Mouse (Mus musculus): ENCODE results near the gene Grin2b. TPM values are rescaled to one million over a fixed set of nuclear protein-coding genes. Genes with fewer than 3 reads are reported as not detected.
A peak's percentile ranks its signal among the peaks of the same experiment; 100 is the strongest.

The Grin2b gene
- polyA plus RNA-seq, 1 experiment from 2014 or later, result 0.45 TPM

GRCm38 (mm10) chr6:136113639-136114410 lies 59.5 kb downstream of the Grin2b start:
- Histone ChIP-seq H3K9ac (replicated peaks) (no peak overlapping the region), H3K4me3 (ENCODE audit: low read depth, low read length) (no peak overlapping the region), H3K4me1 (ENCODE audit: insufficient read depth) (no peaks in the 10 kb centered on the region), H3K36me3 (replicated peaks; ENCODE audit: insufficient read depth, low read length) (no peaks in the 10 kb centered on the region), H3K9me3 (ENCODE audit: low read length) (no peaks in the 10 kb centered on the region), H3K27ac (ENCODE audit: low read depth) (no peak overlapping the region), H3K27me3 (ENCODE audit: insufficient read depth, low read length) (no peaks in the 10 kb centered on the region), H3K4me2 (ENCODE audit: low read depth, low read length) (no peak overlapping the region)
- WGBS (ENCODE audit: insufficient replicate concordance), result 64% methylated on average over 6 of the region's 6 CpGs
- DNase-seq (no peak), ATAC-seq (no peak)
- TF ChIP-seq EP300 (IDR thresholded peaks at IDR 0.05; ENCODE audit: low read depth) (no peak), CTCF (IDR thresholded peaks at IDR 0.05; ENCODE audit: low read depth) (no peak)

GRCm38 (mm10) chr6:136109172-136109571 lies 64.1 kb downstream of the Grin2b start:
- H3K4me3 ChIP-seq (ENCODE audit: low read depth, low read length), result no peak overlapping the region
- 72% methylated on average over 6 of the region's 6 CpGs for WGBS (ENCODE audit: insufficient replicate concordance)
- ATAC-seq, result no peak

GRCm38 (mm10) chr6:136108466-136108865 lies 64.8 kb downstream of the Grin2b start:
- DNase-seq (no peak), ATAC-seq (no peak)
- Histone ChIP-seq H3K27me3 (ENCODE audit: insufficient read depth, low read length) (no peaks in the 10 kb centered on the region), H3K27ac (ENCODE audit: low read depth) (no peak overlapping the region), H3K9ac (replicated peaks) (no peak overlapping the region), H3K9me3 (ENCODE audit: low read length) (no peaks in the 10 kb centered on the region; the same call in 1 of the 2 replicates), H3K4me3 (ENCODE audit: low read depth, low read length) (no peak overlapping the region), H3K4me1 (ENCODE audit: insufficient read depth) (no peaks in the 10 kb centered on the region), H3K4me2 (ENCODE audit: low read depth, low read length) (no peak overlapping the region), H3K36me3 (replicated peaks; ENCODE audit: insufficient read depth, low read length) (no peaks in the 10 kb centered on the region)
- 80% methylated on average over 3 of the region's 3 CpGs for WGBS (ENCODE audit: insufficient replicate concordance)
- TF ChIP-seq EP300 (IDR thresholded peaks at IDR 0.05; ENCODE audit: low read depth) (no peak), CTCF (IDR thresholded peaks at IDR 0.05; ENCODE audit: low read depth) (no peak)

More at GRCm38 (mm10) chr6:136109172-136109571, 64.1 kb downstream of the Grin2b start:
- Histone ChIP-seq H3K9me3 (ENCODE audit: low read length) (no peaks in the 10 kb centered on the region), H3K4me2 (ENCODE audit: low read depth, low read length) (no peak overlapping the region), H3K36me3 (replicated peaks; ENCODE audit: insufficient read depth, low read length) (no peaks in the 10 kb centered on the region), H3K27me3 (ENCODE audit: insufficient read depth, low read length) (no peaks in the 10 kb centered on the region), H3K27ac (ENCODE audit: low read depth) (no peak overlapping the region), H3K9ac (replicated peaks) (no peak overlapping the region), H3K4me1 (ENCODE audit: insufficient read depth) (no peaks in the 10 kb centered on the region)
- DNase-seq, result no peak
- no peak for TF ChIP-seq CTCF (IDR thresholded peaks at IDR 0.05; ENCODE audit: low read depth)
- TF ChIP-seq EP300 (IDR thresholded peaks at IDR 0.05; ENCODE audit: low read depth), result no peak

- H3K27ac ChIP-seq (ENCODE audit: low read depth), result no peak overlapping the region
- TF ChIP-seq CTCF (IDR thresholded peaks at IDR 0.05; ENCODE audit: low read depth) (no peak), EP300 (IDR thresholded peaks at IDR 0.05; ENCODE audit: low read depth) (no peak)
- 51% methylated on average over 2 of the region's 2 CpGs for WGBS (ENCODE audit: insufficient replicate concordance)
- H3K36me3 ChIP-seq (replicated peaks; ENCODE audit: insufficient read depth, low read length), result no peaks in the 10 kb centered on the region
- H3K4me2 ChIP-seq (ENCODE audit: low read depth, low read length), result no peak overlapping the region
- H3K9me3 ChIP-seq (ENCODE audit: low read length), result no peaks in the 10 kb centered on the region; the same call in 1 of the 2 replicates
- no peaks in the 10 kb centered on the region for H3K4me1 ChIP-seq (ENCODE audit: insufficient read depth)
- no peak for DNase-seq
- no peaks in the 10 kb centered on the region for H3K27me3 ChIP-seq (ENCODE audit: insufficient read depth, low read length)
- no peak for ATAC-seq
- H3K4me3 ChIP-seq (ENCODE audit: low read depth, low read length), result no peak overlapping the region
- H3K9ac ChIP-seq (replicated peaks), result no peak overlapping the region
Measured at GRCm38 (mm10) chr6:136105221-136105620, 68.1 kb downstream of the Grin2b start.

GRCm38 (mm10) chr6:136100241-136100640 lies 73.1 kb downstream of the Grin2b start:
- DNase-seq (no peak), ATAC-seq (no peak)
- TF ChIP-seq CTCF (IDR thresholded peaks at IDR 0.05; ENCODE audit: low read depth) (no peak), EP300 (IDR thresholded peaks at IDR 0.05; ENCODE audit: low read depth) (no peak)
- Histone ChIP-seq H3K9me3 (ENCODE audit: low read length) (no peaks in the 10 kb centered on the region; the same call in 1 of the 2 replicates), H3K9ac (replicated peaks) (no peak overlapping the region), H3K4me1 (ENCODE audit: insufficient read depth) (no peaks in the 10 kb centered on the region), H3K27ac (ENCODE audit: low read depth) (no peak overlapping the region), H3K36me3 (replicated peaks; ENCODE audit: insufficient read depth, low read length) (no peaks in the 10 kb centered on the region), H3K27me3 (ENCODE audit: insufficient read depth, low read length) (no peaks in the 10 kb centered on the region), H3K4me2 (ENCODE audit: low read depth, low read length) (no peak overlapping the region), H3K4me3 (ENCODE audit: low read depth, low read length) (no peak overlapping the region)
- WGBS (ENCODE audit: insufficient replicate concordance), result 79% methylated on average over 5 of the region's 5 CpGs

DNA sequence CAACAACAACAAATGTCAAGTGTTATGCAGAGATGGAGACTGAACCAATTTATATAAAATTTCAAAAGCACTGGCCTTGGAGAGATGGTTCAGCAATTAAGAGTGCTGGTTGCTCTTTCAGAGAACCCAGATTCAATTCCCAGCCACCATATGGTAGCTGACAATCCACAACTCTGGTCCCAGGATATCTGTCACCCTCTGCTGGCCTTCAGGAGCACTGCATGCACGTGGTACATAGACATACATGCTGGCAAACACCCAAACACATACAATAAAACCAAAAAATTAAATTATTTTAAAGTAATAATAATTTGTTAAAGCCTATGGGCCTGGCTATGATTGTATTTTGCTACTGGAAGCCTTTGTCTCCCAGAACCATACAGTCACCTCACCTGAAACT lies 77.0 kb downstream of the Grin2b start:
- H3K27ac ChIP-seq (ENCODE audit: low read depth), result no peak overlapping the region
- TF ChIP-seq EP300 (IDR thresholded peaks at IDR 0.05; ENCODE audit: low read depth), result no peak
- TF ChIP-seq CTCF (IDR thresholded peaks at IDR 0.05; ENCODE audit: low read depth), result peak; percentile 54
- no peak overlapping the region for H3K4me2 ChIP-seq (ENCODE audit: low read depth, low read length)
- WGBS (ENCODE audit: insufficient replicate concordance), result 11% methylated on average over 1 of the region's 1 CpGs
- H3K4me3 ChIP-seq (ENCODE audit: low read depth, low read length), result no peak overlapping the region
- no peaks in the 10 kb centered on the region for H3K4me1 ChIP-seq (ENCODE audit: insufficient read depth)
- DNase-seq (no peak), ATAC-seq (no peak)
- no peaks in the 10 kb centered on the region for H3K27me3 ChIP-seq (ENCODE audit: insufficient read depth, low read length)
- H3K36me3 ChIP-seq (replicated peaks; ENCODE audit: insufficient read depth, low read length), result no peaks in the 10 kb centered on the region
- no peaks in the 10 kb centered on the region for H3K9me3 ChIP-seq (ENCODE audit: low read length)
- H3K9ac ChIP-seq (replicated peaks), result no peak overlapping the region

All from liver, postnatal 0 days (tissue).